Mouse (Mus musculus): ENCODE data around the gene Gm12185. TPM values are rescaled to one million over a fixed set of nuclear protein-coding genes. Genes with fewer than 3 reads are reported as not detected.
"Not testable (repeated sequence)": the region's sequence is repeated elsewhere in the genome, so short reads cannot be mapped to it uniquely, and the experiment has no call there.

The Gm12185 gene
- total RNA-seq (2014; rRNA removed) (0.13 and 0.18 TPM in 2 replicates), polyA plus RNA-seq (2012; rRNA removed) (0.02 TPM in 1 of 2 replicates, not detected in the other)

DNA sequence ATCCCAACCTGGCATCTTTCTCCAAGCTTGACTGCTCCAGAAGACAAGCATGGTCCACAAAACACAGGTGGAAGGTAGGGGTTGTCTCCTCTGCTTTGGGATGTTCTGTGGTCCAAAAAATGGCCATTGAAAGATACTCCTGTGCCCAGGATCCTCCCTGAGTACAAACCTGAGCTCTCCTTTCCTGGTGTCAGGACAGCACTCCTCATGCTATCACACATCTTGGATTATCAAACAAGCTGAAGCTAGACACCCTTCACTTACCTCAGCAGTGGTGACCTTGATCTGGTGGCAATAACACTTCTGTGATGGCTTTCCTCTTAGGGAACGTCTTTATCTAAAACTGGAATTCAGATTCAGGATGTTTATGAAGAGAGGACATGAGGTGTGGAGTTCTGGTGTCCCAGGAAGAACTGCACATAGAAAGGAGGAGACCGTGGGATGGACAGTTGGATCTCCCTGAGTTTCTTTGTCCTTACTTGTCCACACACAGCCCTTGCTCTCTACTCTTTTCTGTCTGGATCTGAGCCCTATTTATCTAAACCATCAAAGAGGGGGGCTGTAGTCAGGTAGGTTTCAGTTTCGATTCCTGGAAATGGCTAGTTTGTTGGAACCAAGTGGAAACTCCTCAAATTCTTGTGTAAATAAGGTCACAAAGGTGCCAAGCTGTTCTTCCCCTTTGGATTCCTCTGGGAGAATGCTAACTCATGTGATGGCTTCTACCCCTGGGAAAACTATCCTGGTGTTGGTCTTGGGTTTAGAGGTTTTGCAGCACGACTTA lies at the start of gene Gm12185:
TSS of gene Gm12185 (minus strand) at position 487 of the 781 bp plus-strand sequence.
- not testable (repeated sequence) for H3K9ac ChIP-seq (ENCODE audit: low read depth, low read length); H3K27ac ChIP-seq (replicated peaks; ENCODE audit: insufficient read depth, low read depth, low read length); H3K79me2 ChIP-seq (ENCODE audit: control insufficient read depth, insufficient read depth, low read length); H3K4me3 ChIP-seq (ENCODE audit: insufficient read depth, low read depth, low read length); H3K36me3 ChIP-seq (ENCODE audit: control insufficient read depth, insufficient read depth, low read length); H3K27me3 ChIP-seq (ENCODE audit: control insufficient read depth, insufficient read depth, low read length); H3K4me1 ChIP-seq (ENCODE audit: control insufficient read depth, insufficient read depth, low read length)
- WGBS, result 16% methylated on average over 4 of the region's 4 CpGs
- DNase-seq (ENCODE audit: extremely low read depth, low read depth, low spot score), result peak; percentile 58

DNA sequence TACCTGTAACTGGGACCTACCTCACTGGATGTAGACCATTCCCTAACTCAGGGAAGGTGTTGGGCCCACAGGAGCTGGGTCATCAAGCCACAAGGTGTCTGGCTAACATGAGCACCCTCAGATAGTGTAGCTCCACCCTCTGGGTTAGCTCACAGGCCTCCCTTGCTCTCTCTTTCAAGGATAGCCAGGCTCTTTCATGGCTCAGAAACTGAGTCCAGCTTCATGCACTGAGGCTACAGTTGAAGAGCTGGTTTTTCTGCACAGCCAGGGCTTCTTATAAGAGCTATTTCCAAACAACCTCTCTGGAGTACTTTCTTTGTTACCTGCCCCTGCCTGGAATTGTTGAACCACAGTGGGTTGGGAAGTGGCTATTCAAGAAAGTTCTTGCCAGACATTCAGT lies 20.0 kb upstream of the Gm12185 start:
- H3K79me2 ChIP-seq (ENCODE audit: control insufficient read depth, insufficient read depth, low read length); H3K27ac ChIP-seq (replicated peaks; ENCODE audit: insufficient read depth, low read depth, low read length); H3K4me3 ChIP-seq (ENCODE audit: insufficient read depth, low read depth, low read length): not testable (repeated sequence)

GRCm38 (mm10) chr11:49006785-49007184 lies 14.8 kb upstream of the Gm12185 start:
- not testable (repeated sequence) for DNase-seq (ENCODE audit: extremely low read depth, low read depth, low spot score); H3K4me1 ChIP-seq (ENCODE audit: control insufficient read depth, insufficient read depth, low read length); H3K4me3 ChIP-seq (ENCODE audit: insufficient read depth, low read depth, low read length); H3K27ac ChIP-seq (replicated peaks; ENCODE audit: insufficient read depth, low read depth, low read length); H3K79me2 ChIP-seq (ENCODE audit: control insufficient read depth, insufficient read depth, low read length); H3K27me3 ChIP-seq (ENCODE audit: control insufficient read depth, insufficient read depth, low read length); H3K36me3 ChIP-seq (ENCODE audit: control insufficient read depth, insufficient read depth, low read length); H3K9ac ChIP-seq (ENCODE audit: low read depth, low read length)
- WGBS, result 0% methylated on average over 1 of the region's 1 CpGs

More for the DNA sequence above, 20.0 kb upstream of the Gm12185 start:
- DNase-seq (ENCODE audit: extremely low read depth, low read depth, low spot score); H3K36me3 ChIP-seq (ENCODE audit: control insufficient read depth, insufficient read depth, low read length); H3K27me3 ChIP-seq (ENCODE audit: control insufficient read depth, insufficient read depth, low read length); H3K9ac ChIP-seq (ENCODE audit: low read depth, low read length); H3K4me1 ChIP-seq (ENCODE audit: control insufficient read depth, insufficient read depth, low read length): not testable (repeated sequence)

DNA sequence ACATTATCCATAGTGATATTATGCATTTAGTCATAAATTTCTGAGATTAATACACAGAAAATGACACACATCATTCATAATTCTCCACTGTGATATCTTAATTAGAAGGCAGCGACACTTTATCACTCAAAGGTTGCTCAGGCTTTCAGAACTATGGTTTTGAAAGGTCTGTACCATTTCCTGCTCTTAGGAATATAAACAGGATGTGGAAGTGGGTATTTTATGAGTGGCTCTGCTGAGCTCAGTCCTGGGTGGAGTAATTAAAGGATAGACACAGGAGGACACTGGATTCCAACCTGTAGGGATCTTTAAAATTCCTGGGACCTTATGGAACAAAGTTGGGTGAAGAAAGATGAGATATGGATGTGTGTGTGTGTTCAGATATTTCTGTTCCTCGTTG lies 14.3 kb upstream of the Gm12185 start:
- H3K27me3 ChIP-seq (ENCODE audit: control insufficient read depth, insufficient read depth, low read length); H3K9ac ChIP-seq (ENCODE audit: low read depth, low read length); DNase-seq (ENCODE audit: extremely low read depth, low read depth, low spot score); H3K4me3 ChIP-seq (ENCODE audit: insufficient read depth, low read depth, low read length); H3K27ac ChIP-seq (replicated peaks; ENCODE audit: insufficient read depth, low read depth, low read length); H3K79me2 ChIP-seq (ENCODE audit: control insufficient read depth, insufficient read depth, low read length); H3K36me3 ChIP-seq (ENCODE audit: control insufficient read depth, insufficient read depth, low read length); H3K4me1 ChIP-seq (ENCODE audit: control insufficient read depth, insufficient read depth, low read length): not testable (repeated sequence)
- WGBS, result 63% methylated on average over 2 of the region's 2 CpGs

DNA sequence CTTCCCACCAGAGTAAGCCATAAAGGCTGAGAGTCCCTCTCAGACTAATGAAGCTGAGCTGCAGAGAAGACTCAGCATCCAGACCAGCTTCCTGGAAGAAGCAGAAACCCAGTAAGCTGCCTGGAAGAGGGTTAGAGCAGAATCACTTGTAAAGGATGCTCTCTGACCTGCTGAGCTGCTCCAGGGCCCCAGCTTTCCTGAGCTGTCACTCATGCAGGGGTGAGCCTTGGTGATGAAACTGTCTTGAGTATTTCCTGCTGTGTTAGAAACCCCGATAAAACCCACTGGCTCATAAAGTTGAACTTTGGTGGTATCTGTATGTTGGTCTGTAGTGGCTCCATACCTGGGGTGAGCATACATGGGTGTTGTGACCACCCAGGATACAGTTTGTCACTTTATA lies 8.4 kb upstream of the Gm12185 start:
- H3K9ac ChIP-seq (ENCODE audit: low read depth, low read length); DNase-seq (ENCODE audit: extremely low read depth, low read depth, low spot score); H3K4me3 ChIP-seq (ENCODE audit: insufficient read depth, low read depth, low read length); H3K27ac ChIP-seq (replicated peaks; ENCODE audit: insufficient read depth, low read depth, low read length); H3K27me3 ChIP-seq (ENCODE audit: control insufficient read depth, insufficient read depth, low read length); H3K79me2 ChIP-seq (ENCODE audit: control insufficient read depth, insufficient read depth, low read length); H3K4me1 ChIP-seq (ENCODE audit: control insufficient read depth, insufficient read depth, low read length); H3K36me3 ChIP-seq (ENCODE audit: control insufficient read depth, insufficient read depth, low read length): not testable (repeated sequence)
- WGBS, result 69% methylated on average over 1 of the region's 1 CpGs

GRCm38 (mm10) chr11:48994018-48994417 lies 2.0 kb upstream of the Gm12185 start, which contains the start of gene Tgtp1:
Gene Tgtp1, minus strand, starts transcription at chr11:48994172.
- not testable (repeated sequence) for H3K36me3 ChIP-seq (ENCODE audit: control insufficient read depth, insufficient read depth, low read length); H3K9ac ChIP-seq (ENCODE audit: low read depth, low read length); H3K27ac ChIP-seq (replicated peaks; ENCODE audit: insufficient read depth, low read depth, low read length); H3K4me1 ChIP-seq (ENCODE audit: control insufficient read depth, insufficient read depth, low read length); H3K4me3 ChIP-seq (ENCODE audit: insufficient read depth, low read depth, low read length); H3K79me2 ChIP-seq (ENCODE audit: control insufficient read depth, insufficient read depth, low read length); H3K27me3 ChIP-seq (ENCODE audit: control insufficient read depth, insufficient read depth, low read length); DNase-seq (ENCODE audit: extremely low read depth, low read depth, low spot score)
- 44% methylated on average over 2 of the region's 2 CpGs for WGBS

DNA sequence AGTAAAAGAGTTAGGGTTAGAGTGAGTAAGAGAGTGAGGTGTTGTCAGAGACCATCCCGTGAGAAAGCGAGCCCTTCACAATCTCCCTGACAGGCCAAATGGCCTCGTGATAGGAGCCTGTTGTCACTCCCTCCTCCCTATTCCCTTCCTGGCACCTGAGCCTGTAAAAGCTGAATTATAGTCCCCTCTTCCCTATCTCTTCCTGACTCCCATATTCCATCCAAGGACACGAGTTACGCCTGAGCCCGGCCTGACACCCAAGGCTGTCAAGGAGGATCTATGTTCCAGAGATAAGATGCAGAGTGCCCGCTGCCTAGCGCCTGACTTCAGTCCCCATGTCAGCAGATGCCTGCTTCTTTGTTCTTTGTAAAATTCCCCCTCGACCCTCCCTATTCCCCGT lies 1.3 kb upstream of the Gm12185 start:
- H3K27me3 ChIP-seq (ENCODE audit: control insufficient read depth, insufficient read depth, low read length); DNase-seq (ENCODE audit: extremely low read depth, low read depth, low spot score); H3K4me3 ChIP-seq (ENCODE audit: insufficient read depth, low read depth, low read length); H3K79me2 ChIP-seq (ENCODE audit: control insufficient read depth, insufficient read depth, low read length); H3K27ac ChIP-seq (replicated peaks; ENCODE audit: insufficient read depth, low read depth, low read length); H3K4me1 ChIP-seq (ENCODE audit: control insufficient read depth, insufficient read depth, low read length); H3K9ac ChIP-seq (ENCODE audit: low read depth, low read length); H3K36me3 ChIP-seq (ENCODE audit: control insufficient read depth, insufficient read depth, low read length): not testable (repeated sequence)
- 84% methylated on average over 10 of the region's 10 CpGs for WGBS

DNA sequence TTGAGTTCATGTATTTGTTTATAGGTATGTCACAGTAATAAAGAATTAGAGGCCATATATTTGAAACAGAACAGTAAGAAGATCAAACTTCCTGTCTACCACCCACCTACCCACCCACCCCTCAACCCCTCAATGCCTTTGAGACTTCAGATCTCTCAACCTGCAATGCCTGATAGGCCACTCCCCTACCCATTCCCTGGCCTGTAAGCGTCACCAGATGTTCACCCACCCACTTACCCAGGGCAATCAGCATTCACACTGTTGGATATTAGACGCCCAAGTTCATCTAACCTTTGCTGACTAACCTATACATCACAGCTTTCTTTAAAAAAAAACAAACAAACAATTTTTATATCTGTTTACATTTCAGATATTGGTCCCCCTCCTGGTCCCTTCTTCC lies 2.0 kb downstream of the Gm12185 start:
- H3K27ac ChIP-seq (replicated peaks; ENCODE audit: insufficient read depth, low read depth, low read length); H3K36me3 ChIP-seq (ENCODE audit: control insufficient read depth, insufficient read depth, low read length); H3K79me2 ChIP-seq (ENCODE audit: control insufficient read depth, insufficient read depth, low read length); H3K27me3 ChIP-seq (ENCODE audit: control insufficient read depth, insufficient read depth, low read length); H3K4me1 ChIP-seq (ENCODE audit: control insufficient read depth, insufficient read depth, low read length); H3K9ac ChIP-seq (ENCODE audit: low read depth, low read length); H3K4me3 ChIP-seq (ENCODE audit: insufficient read depth, low read depth, low read length); DNase-seq (ENCODE audit: extremely low read depth, low read depth, low spot score): not testable (repeated sequence)
- 61% methylated on average over 2 of the region's 2 CpGs for WGBS

GRCm38 (mm10) chr11:48988219-48988618 lies 3.8 kb downstream of the Gm12185 start:
- H3K27me3 ChIP-seq (ENCODE audit: control insufficient read depth, insufficient read depth, low read length); H3K9ac ChIP-seq (ENCODE audit: low read depth, low read length); H3K36me3 ChIP-seq (ENCODE audit: control insufficient read depth, insufficient read depth, low read length); H3K79me2 ChIP-seq (ENCODE audit: control insufficient read depth, insufficient read depth, low read length); DNase-seq (ENCODE audit: extremely low read depth, low read depth, low spot score); H3K4me3 ChIP-seq (ENCODE audit: insufficient read depth, low read depth, low read length); H3K4me1 ChIP-seq (ENCODE audit: control insufficient read depth, insufficient read depth, low read length); H3K27ac ChIP-seq (replicated peaks; ENCODE audit: insufficient read depth, low read depth, low read length): not testable (repeated sequence)
- 77% methylated on average over 2 of the region's 3 CpGs for WGBS
